Mouse (Mus musculus): ENCODE measurements around the gene Yars. TPM values are rescaled to one million over a fixed set of nuclear protein-coding genes. Genes with fewer than 3 reads are reported as not detected.

The Yars gene
- polyA plus RNA-seq, 1 experiment from 2014 or later = 63.0 TPM

- ChIA-PET POLR2A (interaction anchor here (1.0 kb wide), 1 partner anchor 8 kb away, joined by 3 read pairs; no protein-coding TSS in a partner anchor), CTCF (no interaction called here)
- ATAC-seq = peak; percentile 52
- no peak for DNase-seq (ENCODE audit: low read depth, low spot score)
- no peak for TF ChIP-seq CTCF (IDR thresholded peaks at IDR 0.05)
- no peaks in the 10 kb centered on the region for H3K27me3 ChIP-seq
- in situ Hi-C loops (cut with MboI; ENCODE audit: low pct_unique_long_range_greater_than_20kb) = no loop called here
Observed at GRCm38 (mm10) chr4:129239075-129239474, 49.5 kb downstream of the Yars start.

- in situ Hi-C loops (cut with MboI; ENCODE audit: low pct_unique_long_range_greater_than_20kb) = no loop called here
- TF ChIP-seq CTCF (IDR thresholded peaks at IDR 0.05) = no peak
- ChIA-PET CTCF (no interaction called here), POLR2A (interaction anchor here (0.8 kb wide), 1 partner anchor 28 kb away, joined by 3 read pairs; no protein-coding TSS in a partner anchor)
- no peaks in the 10 kb centered on the region for H3K27me3 ChIP-seq
- no peak for ATAC-seq
- DNase-seq (ENCODE audit: low read depth, low spot score) = no peak
Observed at GRCm38 (mm10) chr4:129241898-129242297, 52.3 kb downstream of the Yars start.

GRCm38 (mm10) chr4:129242327-129242726, 52.8 kb downstream of the Yars start:
- DNase-seq (ENCODE audit: low read depth, low spot score) (no peak), ATAC-seq (no peak)
- ChIA-PET POLR2A (interaction anchor here (0.8 to 1.4 kb wide), 2 partner anchors 21 to 28 kb away, joined by 3 read pairs; no protein-coding TSS in a partner anchor), CTCF (no interaction called here)
- in situ Hi-C loops (cut with MboI; ENCODE audit: low pct_unique_long_range_greater_than_20kb) = no loop called here
- TF ChIP-seq CTCF (IDR thresholded peaks at IDR 0.05) = no peak
- H3K27me3 ChIP-seq = no peaks in the 10 kb centered on the region

GRCm38 (mm10) chr4:129242761-129243160, 53.2 kb downstream of the Yars start:
- no peak for DNase-seq (ENCODE audit: low read depth, low spot score)
- no peaks in the 10 kb centered on the region for H3K27me3 ChIP-seq
- no peak for ATAC-seq
- ChIA-PET POLR2A (interaction anchor here (0.8 to 1.4 kb wide), 2 partner anchors 21 to 29 kb away, joined by 3 read pairs; no protein-coding TSS in a partner anchor), CTCF (no interaction called here)
- no peak for TF ChIP-seq CTCF (IDR thresholded peaks at IDR 0.05)
- in situ Hi-C loops (cut with MboI; ENCODE audit: low pct_unique_long_range_greater_than_20kb) = no loop called here

- DNase-seq (ENCODE audit: low read depth, low spot score) (no peak), ATAC-seq (no peak)
- ChIA-PET POLR2A (interaction anchor here (1.4 kb wide), 1 partner anchor 16 kb away, joined by 3 read pairs; the partner anchor contains the start of gene C77080), CTCF (no interaction called here)
- no peak for TF ChIP-seq CTCF (IDR thresholded peaks at IDR 0.05)
- in situ Hi-C loops (cut with MboI; ENCODE audit: low pct_unique_long_range_greater_than_20kb) = no loop called here
- no peaks in the 10 kb centered on the region for H3K27me3 ChIP-seq
Observed at GRCm38 (mm10) chr4:129244802-129245201, 55.2 kb downstream of the Yars start.

GRCm38 (mm10) chr4:129246360-129247301, 57.1 kb downstream of the Yars start:
- POLR2A ChIA-PET = interaction anchor here (0.8 to 1.4 kb wide), 3 partner anchors 7 to 14 kb away, joined by 3 read pairs; partner anchors contain the start of gene C77080
- TF ChIP-seq CTCF (IDR thresholded peaks at IDR 0.05) = no peak
- no peaks in the 10 kb centered on the region for H3K27me3 ChIP-seq
- in situ Hi-C loops (cut with MboI; ENCODE audit: low pct_unique_long_range_greater_than_20kb) = no loop called here
- DNase-seq (ENCODE audit: low read depth, low spot score) (no peak), ATAC-seq (no peak)
- CTCF ChIA-PET = no interaction called here

- no peaks in the 10 kb centered on the region for H3K27me3 ChIP-seq
- ChIA-PET CTCF (no interaction called here), POLR2A (interaction anchor here (0.8 kb wide), 1 partner anchor 8 kb away, joined by 3 read pairs; no protein-coding TSS in a partner anchor)
- TF ChIP-seq CTCF (IDR thresholded peaks at IDR 0.05) = no peak
- DNase-seq (ENCODE audit: low read depth, low spot score) = no peak
- ATAC-seq = peak; percentile 40
- in situ Hi-C loops (cut with MboI; ENCODE audit: low pct_unique_long_range_greater_than_20kb) = no loop called here
Observed at GRCm38 (mm10) chr4:129247381-129248242, 58.1 kb downstream of the Yars start.

- no peak for ATAC-seq
- POLR2A ChIA-PET = no interaction called here
- DNase-seq (ENCODE audit: low read depth, low spot score) = no peak
- in situ Hi-C loops (cut with MboI; ENCODE audit: low pct_unique_long_range_greater_than_20kb) = no loop called here
- TF ChIP-seq CTCF (IDR thresholded peaks at IDR 0.05) = no peak
- no peaks in the 10 kb centered on the region for H3K27me3 ChIP-seq
- CTCF ChIA-PET = no interaction called here
Observed at GRCm38 (mm10) chr4:129248243-129248767, 58.7 kb downstream of the Yars start.

- TF ChIP-seq CTCF (IDR thresholded peaks at IDR 0.05) = no peak
- DNase-seq (ENCODE audit: low read depth, low spot score) (no peak), ATAC-seq (no peak)
- in situ Hi-C loops (cut with MboI; ENCODE audit: low pct_unique_long_range_greater_than_20kb) = no loop called here
- H3K27me3 ChIP-seq = no peaks in the 10 kb centered on the region
- POLR2A ChIA-PET = interaction anchor here (0.6 kb wide), 1 partner anchor 24 kb away, joined by 3 read pairs; no protein-coding TSS in a partner anchor
- CTCF ChIA-PET = interaction anchor here (0.8 kb wide), 1 partner anchor 83 kb away, joined by 3 read pairs; no protein-coding TSS in a partner anchor
Observed at GRCm38 (mm10) chr4:129249288-129249687, 59.7 kb downstream of the Yars start.

- in situ Hi-C loops (cut with MboI; ENCODE audit: low pct_unique_long_range_greater_than_20kb) = no loop called here
- DNase-seq (ENCODE audit: low read depth, low spot score) = no peak
- TF ChIP-seq CTCF (IDR thresholded peaks at IDR 0.05) = no peak
- ATAC-seq = no peak
- ChIA-PET POLR2A (no interaction called here), CTCF (no interaction called here)
- no peaks in the 10 kb centered on the region for H3K27me3 ChIP-seq
Observed at GRCm38 (mm10) chr4:129250759-129251481, 61.4 kb downstream of the Yars start.
